Mouse (Mus musculus): Measurements from ENCODE around the gene Zcchc8. TPM values are rescaled to one million over a fixed set of nuclear protein-coding genes. Genes with fewer than 3 reads are reported as not detected.
"Not testable (repeated sequence)": the region's sequence is repeated elsewhere in the genome, so short reads cannot be mapped to it uniquely, and the experiment has no call there.

Gene Zcchc8
- polyA plus RNA-seq (2012; rRNA removed), result 20.0 and 27.6 TPM in 2 replicates

DNA sequence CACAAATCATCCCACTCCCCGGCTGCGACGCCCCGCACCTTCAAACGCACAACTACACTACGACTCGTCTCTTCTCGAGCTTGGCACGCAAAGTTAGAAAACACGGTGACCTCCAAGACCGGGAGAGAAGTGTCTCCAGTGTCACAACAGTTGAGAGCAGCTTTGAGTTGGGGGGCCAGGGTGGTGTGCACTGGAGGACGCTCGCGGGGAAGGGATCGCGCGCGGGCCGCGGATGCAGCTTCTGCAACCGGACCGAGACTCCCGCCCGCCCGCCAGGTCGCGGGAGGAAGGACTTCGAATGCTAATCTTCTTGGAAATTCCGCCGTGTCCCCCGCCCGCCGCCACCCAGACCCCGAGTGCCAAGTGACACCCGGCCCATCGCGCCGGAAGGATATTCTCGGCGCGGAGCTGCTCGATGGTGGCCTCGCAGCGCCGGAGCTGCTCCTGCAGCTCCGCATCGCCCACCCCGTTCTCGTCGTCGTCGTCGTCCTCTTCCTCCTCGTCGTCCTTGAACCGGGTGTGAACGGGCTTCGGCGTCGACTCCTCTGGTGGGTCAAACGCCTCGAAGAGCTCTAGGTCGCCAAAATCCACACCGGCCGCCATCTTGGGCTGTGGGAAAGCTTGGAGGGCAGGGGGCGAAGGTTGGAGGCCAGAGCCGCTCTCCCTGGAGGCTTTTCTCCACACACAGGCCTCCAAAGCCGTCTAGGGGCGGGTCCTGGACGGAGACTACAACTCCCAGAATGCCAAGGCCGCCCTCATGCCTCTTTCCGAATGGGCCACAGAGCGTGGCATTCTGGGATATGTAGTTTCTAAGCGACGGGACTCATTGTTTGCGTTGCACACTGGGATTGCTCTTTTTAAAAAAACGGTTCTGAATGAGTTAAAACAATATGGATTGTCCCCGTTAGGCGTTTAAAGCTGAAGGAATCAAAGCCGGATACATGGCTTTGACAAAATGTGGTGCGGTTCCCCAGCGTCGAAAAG is at the start of gene Zcchc8:
Gene Zcchc8 (minus strand): TSS at position 773 of the 984 bp plus-strand sequence.
- DNase-seq (ENCODE audit: low read depth, low spot score), result peak; percentile 96

DNA sequence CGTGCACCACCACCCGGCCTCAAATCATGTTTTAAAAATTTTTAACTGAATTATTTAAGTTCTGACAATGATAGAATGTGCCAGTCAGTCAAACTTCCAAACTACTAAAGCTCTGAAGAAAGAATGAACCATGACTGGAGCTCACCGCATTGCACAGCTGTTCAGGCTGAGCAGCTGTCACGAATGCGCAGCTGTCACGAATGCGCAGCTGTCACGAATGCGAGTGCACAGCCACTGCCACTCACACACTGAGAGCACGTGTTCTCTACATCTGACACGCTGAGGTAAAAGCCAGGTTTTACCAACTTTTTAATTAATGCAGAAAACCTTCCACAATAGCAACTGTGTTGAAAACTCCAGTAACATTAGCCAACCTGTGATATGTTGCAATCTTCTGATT is 45.6 kb upstream of the Zcchc8 start:
- not testable (repeated sequence) for DNase-seq (ENCODE audit: low read depth, low spot score)
- WGBS, result 94% methylated on average over 11 of the region's 11 CpGs

More for the DNA sequence above, at the start of gene Zcchc8:
- under 1% methylated on average over 83 of the region's 83 CpGs for WGBS

DNA sequence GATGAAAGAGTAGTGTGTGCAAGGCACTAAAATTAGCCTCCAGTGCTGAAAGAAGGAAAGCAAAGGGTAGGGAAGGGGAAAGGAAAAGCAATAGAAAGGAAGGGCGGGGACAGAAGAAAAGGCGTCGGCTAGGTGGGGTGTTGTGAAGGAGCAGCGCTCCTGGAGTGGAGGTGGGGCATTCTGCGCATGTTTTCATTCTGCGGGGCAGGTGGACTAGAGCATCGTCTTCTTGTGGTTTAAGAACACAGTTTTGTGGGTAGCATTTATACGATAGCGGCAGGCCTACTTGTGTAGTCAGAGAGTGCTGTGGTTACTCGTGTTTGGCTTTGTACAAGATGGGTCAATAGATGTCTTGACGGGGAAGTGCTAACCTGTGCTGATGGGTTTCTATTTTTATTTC is 44.6 kb upstream of the Zcchc8 start:
- WGBS, result 61% methylated on average over 11 of the region's 11 CpGs
- DNase-seq (ENCODE audit: low read depth, low spot score), result no peak

DNA sequence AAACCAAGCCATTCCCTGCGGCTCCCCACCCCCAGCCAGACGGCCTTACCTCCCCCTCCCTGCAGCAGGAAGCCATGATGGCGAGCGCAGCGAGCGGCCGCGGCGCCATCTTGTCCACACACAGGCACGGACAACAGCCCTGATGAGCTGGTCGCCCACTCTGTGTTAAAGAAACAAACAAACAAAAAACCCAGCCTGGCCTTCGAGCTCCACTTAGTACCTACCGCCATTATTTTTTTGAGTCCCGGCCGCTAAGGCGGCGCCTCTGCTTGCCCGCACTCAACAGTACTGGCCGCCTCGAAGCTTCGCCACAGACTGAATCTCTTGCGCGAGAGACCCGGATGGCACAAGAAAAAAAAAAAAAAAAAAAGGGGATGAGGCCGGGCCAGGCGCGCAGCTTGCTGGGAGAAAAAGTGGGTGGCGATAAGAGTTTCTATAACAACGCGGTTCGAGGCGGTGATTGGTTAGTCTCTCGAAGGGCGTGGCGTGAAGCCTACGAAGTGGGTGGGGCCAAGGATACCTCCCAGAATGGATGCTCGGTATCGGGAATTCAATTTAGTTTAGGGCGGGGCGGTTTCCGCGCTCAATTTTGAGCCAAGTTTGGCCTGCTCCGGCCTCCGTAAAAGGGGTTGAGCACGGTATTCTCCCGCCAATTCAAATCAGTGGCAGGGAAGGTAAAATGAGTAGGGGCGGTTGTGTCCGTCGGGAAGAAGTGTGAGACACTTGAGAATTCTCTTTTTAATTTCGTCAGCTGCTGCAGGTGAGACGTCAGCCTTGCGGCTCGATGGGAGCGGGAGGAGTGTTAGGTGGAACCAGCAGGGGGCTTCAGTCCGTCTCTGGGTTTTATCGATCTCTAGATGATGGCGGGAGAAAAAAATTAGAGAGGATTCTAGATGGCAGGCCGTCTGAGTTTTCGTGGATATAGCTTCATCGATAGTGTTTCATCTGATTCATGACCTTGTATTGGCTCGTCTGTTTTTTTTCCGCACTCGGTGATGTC is 28.5 kb upstream of the Zcchc8 start, which contains the start of the genes Rsrc2 and Kntc1:
Gene Rsrc2 (minus strand): TSS at position 350 of the 1,000 bp plus-strand sequence.
Gene Kntc1 (plus strand): TSS at position 652 of the 1,000 bp plus-strand sequence.
- WGBS, result under 1% methylated on average over 63 of the region's 63 CpGs
- DNase-seq (ENCODE audit: low read depth, low spot score), result peak; percentile 95

DNA sequence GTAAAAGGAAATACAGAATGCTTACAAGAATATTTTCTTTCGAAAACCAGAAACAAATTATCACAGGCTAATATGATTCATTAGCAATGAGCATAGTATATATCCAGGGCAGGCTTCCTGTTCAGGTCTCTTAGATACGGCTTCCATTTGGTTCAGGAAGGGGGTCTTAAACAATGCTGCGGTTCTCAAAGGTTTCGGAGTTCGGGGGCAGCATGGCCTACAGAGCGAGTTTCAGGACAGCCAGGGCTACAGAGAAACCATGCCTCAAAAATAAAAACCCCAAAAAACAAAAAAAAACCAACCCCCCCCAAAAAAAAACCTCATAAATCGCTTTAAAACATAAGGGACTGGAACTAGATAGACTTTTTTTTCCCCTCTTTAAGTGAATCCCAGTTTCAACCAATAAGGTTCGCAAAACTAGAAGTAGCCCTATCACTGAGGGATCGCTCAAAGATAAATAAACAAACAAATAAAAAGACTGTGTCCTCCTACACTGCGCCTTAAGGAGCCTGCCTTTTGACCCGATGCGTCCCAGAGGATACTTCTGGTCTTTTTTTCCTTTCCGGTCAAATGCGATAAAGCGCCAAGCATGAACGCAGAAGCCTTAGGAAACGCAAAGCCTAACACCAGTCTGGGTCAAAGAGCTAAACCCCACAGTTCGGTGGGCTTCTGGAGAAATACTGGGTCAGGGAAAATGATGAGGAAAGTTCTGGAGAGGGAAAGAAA is 27.6 kb upstream of the Zcchc8 start:
- DNase-seq (ENCODE audit: low read depth, low spot score), result no peak
- under 1% methylated on average over 18 of the region's 18 CpGs for WGBS

DNA sequence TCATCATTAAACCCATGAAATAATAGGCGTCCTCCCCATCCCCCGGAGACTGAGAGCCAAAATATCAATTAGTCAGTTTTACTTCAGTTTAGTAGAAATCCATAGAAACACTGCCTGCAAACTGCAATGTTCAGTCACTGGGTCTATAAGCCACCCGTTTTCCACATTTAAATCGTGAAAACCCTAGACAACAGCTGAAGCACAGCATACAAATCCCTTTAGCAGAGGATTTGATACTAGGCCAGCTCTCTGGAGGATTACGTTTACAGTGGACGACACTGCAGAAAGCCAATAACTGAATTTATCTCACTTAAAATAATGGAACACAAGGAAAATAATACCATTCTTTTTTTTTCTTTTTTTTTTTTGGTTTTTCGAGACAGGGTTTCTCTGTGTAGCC is 26.7 kb upstream of the Zcchc8 start:
- no peak for DNase-seq (ENCODE audit: low read depth, low spot score)
- WGBS, result 4% methylated on average over 7 of the region's 7 CpGs

DNA sequence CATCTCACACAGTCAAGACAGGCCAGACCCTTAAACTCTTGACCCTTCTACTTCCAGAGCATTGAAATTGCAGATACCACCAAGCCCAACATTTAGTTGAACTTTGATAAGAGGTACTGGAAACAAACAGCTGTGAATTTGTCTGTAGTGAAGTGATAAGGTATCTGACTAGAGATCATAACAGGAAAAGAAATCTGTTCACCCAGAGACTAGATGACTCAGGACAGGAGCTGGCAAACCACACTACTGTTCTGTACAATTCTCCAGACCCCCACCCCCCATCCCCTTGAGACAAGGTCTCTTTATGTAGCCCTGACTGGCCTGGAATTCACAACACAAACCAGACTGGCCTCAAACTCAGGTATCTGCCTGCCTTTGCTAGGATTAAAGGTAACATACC is 25.4 kb upstream of the Zcchc8 start:
- DNase-seq (ENCODE audit: low read depth, low spot score), result no peak

DNA sequence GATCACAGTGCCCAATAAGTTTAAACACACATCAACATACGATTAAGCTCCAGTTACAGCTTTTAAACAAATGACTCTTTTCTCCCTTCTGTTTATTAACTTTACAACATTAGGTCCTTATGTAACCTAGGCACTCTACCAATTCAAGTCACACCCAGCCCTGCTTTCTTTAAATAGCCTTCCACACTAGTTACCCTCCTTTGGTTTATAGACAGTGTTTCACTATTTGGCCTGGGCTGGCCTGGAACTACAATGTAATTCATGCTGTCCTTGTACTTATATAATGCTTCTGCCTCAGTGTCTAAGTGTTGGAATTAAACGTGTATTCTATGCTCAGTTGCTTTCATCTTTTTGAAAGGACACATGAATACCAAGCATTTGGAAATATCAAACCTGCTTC is 23.5 kb upstream of the Zcchc8 start:
- DNase-seq (ENCODE audit: low read depth, low spot score), result no peak
- WGBS, result 13% methylated on average over 2 of the region's 2 CpGs

DNA sequence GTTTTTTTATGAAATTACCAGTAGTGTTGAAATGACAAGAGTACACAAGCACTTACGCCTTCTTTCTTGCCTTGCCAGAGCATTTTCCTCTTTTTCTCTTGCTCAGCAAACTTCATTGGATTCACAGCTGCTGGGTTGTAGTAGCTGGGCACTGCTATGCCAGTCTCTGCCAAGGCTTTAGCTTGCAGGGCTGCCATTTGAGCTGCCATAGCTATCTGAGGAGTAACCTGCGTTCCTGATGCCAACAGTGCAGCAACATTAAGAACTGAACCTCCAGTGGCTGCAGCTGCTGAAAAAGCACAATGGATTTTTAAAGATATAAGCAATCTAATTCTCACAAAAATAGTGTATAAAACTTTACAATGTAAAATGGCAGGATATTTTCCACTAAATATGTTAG is 10.1 kb upstream of the Zcchc8 start:
- 97% methylated on average over 2 of the region's 2 CpGs for WGBS
- DNase-seq (ENCODE audit: low read depth, low spot score), result no peak

DNA sequence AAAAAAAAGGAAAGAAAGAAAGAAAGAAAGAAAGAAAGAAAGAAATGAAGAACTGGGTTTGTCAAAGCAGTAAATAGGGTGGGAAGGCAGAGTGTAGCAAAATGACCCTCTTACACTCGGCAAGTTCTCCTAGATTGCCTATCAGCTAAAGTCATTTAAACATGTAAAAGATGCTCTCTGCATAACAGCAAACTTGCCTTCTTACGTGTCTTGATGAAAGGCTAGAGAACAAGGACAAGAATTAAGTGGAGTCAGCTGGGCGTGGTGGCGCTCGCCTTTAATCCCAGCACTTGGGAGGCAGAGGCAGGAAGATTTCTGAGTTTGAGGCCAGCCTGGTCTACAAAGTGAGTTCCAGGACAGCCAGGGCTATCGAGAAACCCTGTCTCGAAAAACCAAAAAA is 2.9 kb upstream of the Zcchc8 start:
- WGBS, result 88% methylated on average over 7 of the region's 7 CpGs
- DNase-seq (ENCODE audit: low read depth, low spot score), result not testable (repeated sequence)

DNA sequence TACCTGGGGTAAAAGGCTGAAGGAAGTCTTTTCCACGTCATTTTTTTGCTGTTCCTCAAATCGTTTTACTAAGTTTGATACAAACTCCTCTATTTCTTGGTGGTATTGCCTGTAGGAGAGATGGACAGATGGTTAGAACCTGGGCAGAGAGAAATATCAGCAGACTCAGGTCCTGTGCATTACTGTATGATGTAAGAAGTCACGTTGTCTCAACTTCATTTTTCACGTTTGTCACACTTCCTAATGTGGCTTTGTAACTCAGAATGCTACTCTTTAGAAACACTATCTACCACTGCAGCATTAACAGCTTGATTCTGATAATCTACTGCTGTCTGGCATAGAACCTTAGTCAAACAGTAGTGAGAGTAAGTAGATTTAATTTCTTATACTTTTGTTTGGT is 6.3 kb downstream of the Zcchc8 start:
- 82% methylated on average over 4 of the region's 4 CpGs for WGBS
- no peak for DNase-seq (ENCODE audit: low read depth, low spot score)

DNA sequence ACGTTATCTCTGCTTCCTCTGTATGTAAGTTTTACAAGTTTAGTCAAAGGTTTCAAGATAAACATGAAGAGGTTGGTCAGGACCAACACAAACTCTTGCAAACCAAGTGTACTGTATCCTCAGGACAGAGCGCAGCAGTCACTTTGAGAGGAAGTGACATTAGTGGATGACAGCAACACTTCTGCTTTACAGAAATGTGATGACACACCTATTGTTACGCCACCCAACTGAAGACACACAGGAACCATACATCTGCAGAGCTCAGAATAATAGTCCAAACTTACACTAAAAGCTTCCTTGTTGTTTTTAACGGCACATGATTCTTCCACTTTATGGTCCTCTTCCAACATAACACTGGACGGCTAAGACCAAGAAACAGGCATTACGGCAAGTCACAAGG is 7.1 kb downstream of the Zcchc8 start:
- DNase-seq (ENCODE audit: low read depth, low spot score), result no peak
- 80% methylated on average over 6 of the region's 6 CpGs for WGBS

DNA sequence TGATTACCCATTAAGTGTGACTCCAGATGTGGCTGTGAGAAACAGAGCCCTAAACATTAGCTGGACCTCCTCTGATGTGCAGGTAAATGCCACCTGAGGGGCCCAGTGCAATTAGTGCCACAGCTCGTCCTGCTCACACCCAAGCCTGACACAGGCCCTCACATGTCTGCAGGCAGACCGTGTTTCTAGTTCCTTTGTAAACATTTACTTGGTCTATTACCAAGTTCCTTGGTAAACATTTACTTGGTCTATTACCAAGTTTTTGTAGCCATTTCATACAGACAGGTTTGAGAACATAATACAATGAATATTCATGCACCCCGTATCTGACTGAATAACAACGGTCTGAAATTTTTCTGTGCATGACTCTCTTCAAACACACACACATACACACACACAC is 11.3 kb downstream of the Zcchc8 start:
- DNase-seq (ENCODE audit: low read depth, low spot score), result no peak
- WGBS, result 30% methylated on average over 4 of the region's 4 CpGs

DNA sequence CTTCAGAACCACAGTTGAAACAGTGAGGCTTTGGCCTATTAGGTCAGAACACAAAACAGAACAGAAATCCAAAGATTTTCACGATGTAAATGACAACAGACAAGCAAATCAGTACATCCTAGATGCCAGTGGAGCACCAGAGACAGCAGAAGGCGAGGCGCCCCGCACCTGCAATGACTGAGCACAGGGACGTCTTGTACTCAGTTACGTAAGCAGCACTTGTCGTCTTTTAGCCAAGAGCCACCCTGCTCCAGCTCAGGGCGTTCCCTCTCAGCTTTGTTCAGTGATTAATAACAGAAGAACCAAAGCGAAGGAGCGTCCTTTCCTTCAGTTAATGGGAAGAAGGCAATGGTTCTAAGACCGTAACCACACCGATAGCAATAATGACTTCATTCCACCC is 12.3 kb downstream of the Zcchc8 start:
- WGBS, result 93% methylated on average over 12 of the region's 12 CpGs
- no peak for DNase-seq (ENCODE audit: low read depth, low spot score)

DNA sequence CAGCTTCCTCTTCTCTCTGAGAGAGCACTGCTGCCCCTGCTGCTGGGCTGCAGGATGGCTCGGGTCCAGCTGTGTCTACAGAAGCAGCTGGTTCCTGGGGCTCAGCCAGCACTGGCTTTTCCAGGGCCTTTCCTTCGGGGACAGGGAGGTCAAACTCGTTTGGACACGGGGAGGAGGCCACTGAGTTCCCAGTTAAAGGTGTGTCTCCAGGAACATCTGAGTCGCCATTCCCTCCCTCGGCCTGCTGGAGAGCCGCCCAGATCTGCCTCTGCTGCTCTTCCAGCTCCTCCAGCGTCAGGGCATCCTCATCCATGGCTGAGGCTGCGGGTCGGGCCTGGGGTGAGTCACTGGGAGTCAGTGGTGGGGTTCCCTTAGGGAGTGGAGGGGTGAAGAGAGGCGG is 20.3 kb downstream of the Zcchc8 start:
- 22% methylated on average over 11 of the region's 11 CpGs for WGBS
- DNase-seq (ENCODE audit: low read depth, low spot score), result no peak

DNA sequence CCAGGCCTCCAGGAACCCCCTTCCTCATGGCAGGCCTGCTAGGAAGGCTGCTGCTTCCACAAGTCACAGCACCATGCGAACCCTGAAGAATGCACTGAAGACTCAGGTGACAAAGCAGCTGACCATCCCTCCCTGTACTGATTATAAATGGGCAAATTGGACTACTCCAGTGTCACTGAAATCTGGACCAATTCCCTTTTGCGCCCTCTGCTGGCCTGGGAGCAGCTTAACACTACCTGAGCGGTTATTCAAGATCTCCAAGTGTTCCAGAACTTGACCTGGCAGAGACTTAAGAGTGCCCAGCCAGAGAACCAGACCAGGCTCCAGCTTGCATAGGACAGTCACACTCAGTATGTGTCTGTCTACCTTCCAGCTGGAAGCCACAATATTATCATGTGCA is 21.7 kb downstream of the Zcchc8 start:
- no peak for DNase-seq (ENCODE audit: low read depth, low spot score)
- WGBS, result 18% methylated on average over 3 of the region's 3 CpGs

DNA sequence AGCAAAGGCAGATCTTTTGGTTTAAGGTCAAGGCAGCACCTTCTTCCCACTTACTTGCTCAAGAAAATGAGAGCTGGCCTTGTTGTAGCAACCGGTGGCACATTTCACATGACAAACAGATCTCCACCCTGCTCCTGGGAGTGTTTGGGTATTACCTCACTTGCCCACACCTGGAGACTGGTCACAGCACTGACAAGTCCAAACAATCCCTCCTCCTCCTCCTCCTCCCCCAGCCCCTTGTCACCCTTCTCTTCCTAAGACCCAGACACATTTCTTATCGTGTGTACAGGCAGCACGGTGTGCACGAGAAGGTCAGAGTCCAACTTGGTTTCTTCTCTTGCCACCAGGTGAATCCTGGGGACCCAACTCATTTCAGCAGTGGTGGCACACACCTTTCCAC is 23.9 kb downstream of the Zcchc8 start:
- DNase-seq (ENCODE audit: low read depth, low spot score), result no peak
- 38% methylated on average over 4 of the region's 4 CpGs for WGBS

DNA sequence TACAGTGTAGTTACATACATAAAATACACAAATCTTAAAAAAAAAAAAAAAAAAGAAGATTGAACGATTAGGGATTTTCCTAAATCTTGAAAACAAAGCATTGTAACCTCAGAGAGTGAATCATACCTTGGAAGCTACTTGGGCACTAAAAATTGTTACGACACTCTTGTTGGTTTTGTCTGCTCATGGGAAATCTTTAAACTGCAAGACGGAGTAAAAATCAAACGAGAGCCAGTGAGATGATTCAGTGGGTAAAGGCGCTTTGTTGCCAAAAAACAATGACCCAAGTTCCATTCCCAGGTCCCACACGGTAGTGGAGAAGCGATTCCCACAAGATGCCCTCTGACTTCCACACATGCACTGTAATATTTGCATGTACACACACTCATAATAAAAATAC is 24.7 kb downstream of the Zcchc8 start:
- DNase-seq (ENCODE audit: low read depth, low spot score), result no peak
- WGBS, result 47% methylated on average over 7 of the region's 7 CpGs

DNA sequence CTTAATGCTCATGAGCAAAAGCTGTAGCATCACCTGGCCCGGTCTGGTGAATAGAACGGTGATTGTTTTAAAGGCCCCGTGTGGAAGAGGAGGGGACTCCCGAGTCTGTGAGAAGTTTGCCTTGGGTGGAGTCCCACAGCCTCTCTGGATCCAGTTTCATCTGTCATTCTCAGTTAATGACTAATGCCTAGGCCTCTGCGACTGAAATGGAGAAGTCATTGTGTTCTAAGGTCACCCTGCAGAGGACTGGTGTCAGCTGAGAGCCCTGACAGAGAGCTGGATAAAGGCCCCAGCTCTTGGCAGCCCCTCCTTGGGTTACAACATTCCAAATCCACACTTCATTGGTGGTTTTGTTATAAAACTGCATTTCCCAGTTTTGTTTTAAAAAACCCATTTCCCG is 26.4 kb downstream of the Zcchc8 start:
- 21% methylated on average over 6 of the region's 6 CpGs for whole genome bisulfite sequencing
- no peak for DNase-seq (ENCODE audit: low read depth, low spot score)

Data from large intestine, adult 2 months (tissue).